Mouse (Mus musculus): ENCODE results near the gene Cep112. TPM values are rescaled to one million over a fixed set of nuclear protein-coding genes. Genes with fewer than 3 reads are reported as not detected.

Gene Cep112
- total and polyA plus RNA-seq, 2 experiments from 2014 or later: 8.6 to 17.2 TPM

DNA sequence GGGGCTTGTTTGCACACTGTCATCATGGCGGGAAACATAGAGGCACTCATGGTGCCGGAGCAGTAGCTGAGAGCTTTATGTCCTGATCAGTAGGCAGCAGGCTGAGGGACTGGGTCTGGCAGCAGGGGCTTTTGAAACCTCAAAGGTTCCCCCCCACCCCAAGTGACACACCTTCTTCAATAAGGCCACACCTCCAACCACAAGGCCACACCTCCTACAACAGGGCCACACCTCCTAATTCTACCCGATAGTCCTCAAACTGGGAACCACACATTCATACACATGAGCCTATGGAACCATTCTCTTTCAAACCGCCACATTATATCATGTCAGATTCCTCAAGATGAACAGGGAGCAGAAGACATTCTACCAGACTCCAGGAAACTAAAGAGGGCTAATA is 4.2 kb upstream of the Cep112 start:
- no peak overlapping the region for H3K4me2 ChIP-seq (ENCODE audit: low read depth)

DNA sequence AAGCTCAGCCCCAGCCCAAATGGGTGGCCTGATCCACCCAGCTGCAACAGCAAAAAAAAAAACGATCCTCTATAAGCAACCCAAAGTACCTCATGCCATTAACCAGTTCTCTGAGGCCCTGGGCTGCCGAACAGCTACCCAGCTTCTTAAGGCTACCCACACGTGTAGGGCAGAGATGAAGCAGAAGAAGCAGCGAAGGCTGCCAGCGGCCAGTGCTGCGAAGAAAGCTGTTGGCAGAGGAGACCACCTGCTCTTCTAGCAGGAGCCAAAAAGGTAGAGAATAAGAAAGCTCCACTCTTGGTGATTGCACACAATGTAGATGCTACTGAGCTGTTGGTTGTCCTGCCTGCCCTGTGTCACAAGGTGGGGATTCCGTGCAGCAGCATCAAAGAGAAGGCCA is 1.8 kb upstream of the Cep112 start:
- Histone ChIP-seq H3K27me3 (ENCODE audit: insufficient read depth, low read length) (no peaks in the 10 kb centered on the region), H3K9me3 (ENCODE audit: low read length) (no peaks in the 10 kb centered on the region), H3K4me3 (ENCODE audit: low read depth, low read length) (no peak overlapping the region), H3K4me1 (ENCODE audit: insufficient read depth) (peaks cover 14% of the 10 kb centered on the region; the same call in 1 of the 2 replicates), H3K27ac (ENCODE audit: low read depth, low read length) (no peak overlapping the region), H3K9ac (no peak overlapping the region), H3K4me2 (ENCODE audit: low read depth) (no peak overlapping the region), H3K36me3 (ENCODE audit: insufficient read depth) (no peaks in the 10 kb centered on the region)
- WGBS: 46% methylated on average over 7 of the region's 7 CpGs
- no peak for TF ChIP-seq CTCF (IDR thresholded peaks at IDR 0.05; ENCODE audit: low read depth)
- DNase-seq (no peak), ATAC-seq (no peak)

More for the DNA sequence above, 4.2 kb upstream of the Cep112 start:
- H3K36me3 ChIP-seq (ENCODE audit: insufficient read depth): no peaks in the 10 kb centered on the region
- no peak overlapping the region for H3K4me3 ChIP-seq (ENCODE audit: low read depth, low read length)
- H3K9me3 ChIP-seq (ENCODE audit: low read length): no peaks in the 10 kb centered on the region
- H3K27me3 ChIP-seq (ENCODE audit: insufficient read depth, low read length): no peaks in the 10 kb centered on the region
- 74% methylated on average over 4 of the region's 4 CpGs for WGBS
- no peak overlapping the region for H3K9ac ChIP-seq
- TF ChIP-seq CTCF (IDR thresholded peaks at IDR 0.05; ENCODE audit: low read depth): no peak
- H3K27ac ChIP-seq (ENCODE audit: low read depth, low read length): no peak overlapping the region
- peaks cover 10% of the 10 kb centered on the region; the same call in 1 of the 2 replicates for H3K4me1 ChIP-seq (ENCODE audit: insufficient read depth)
- no peak for DNase-seq
- ATAC-seq: no peak

DNA sequence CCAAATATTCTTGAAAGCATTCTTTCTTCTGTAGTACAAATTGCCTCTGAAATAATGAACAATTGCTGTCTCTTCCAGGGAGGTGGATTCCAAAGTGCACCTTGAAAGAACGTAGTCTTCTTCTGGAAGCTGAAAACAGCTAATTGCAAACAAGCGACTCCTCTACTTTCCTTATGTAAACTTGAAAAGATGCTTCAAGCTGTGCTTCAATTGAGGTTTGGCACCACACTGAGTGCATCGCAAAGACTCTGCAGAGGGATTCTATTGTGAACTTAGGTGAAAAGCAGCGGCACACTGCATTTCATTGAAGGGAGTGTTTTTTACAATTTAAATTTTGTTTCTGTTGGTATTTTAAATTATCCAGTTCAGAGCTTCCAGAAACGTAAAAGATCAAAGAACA is 881 bp upstream of the Cep112 start:
- H3K4me3 ChIP-seq (ENCODE audit: low read depth, low read length): peak overlapping the region; percentile 64
- 2% methylated on average over 5 of the region's 5 CpGs for WGBS
- peak overlapping the region; percentile 58 for H3K4me2 ChIP-seq (ENCODE audit: low read depth)
- H3K36me3 ChIP-seq (ENCODE audit: insufficient read depth): no peaks in the 10 kb centered on the region
- H3K9me3 ChIP-seq (ENCODE audit: low read length): no peaks in the 10 kb centered on the region
- H3K27ac ChIP-seq (ENCODE audit: low read depth, low read length): no peak overlapping the region
- H3K4me1 ChIP-seq (ENCODE audit: insufficient read depth): peaks cover 14% of the 10 kb centered on the region; the same call in 1 of the 2 replicates
- TF ChIP-seq CTCF (IDR thresholded peaks at IDR 0.05; ENCODE audit: low read depth): no peak
- ATAC-seq: no peak
- H3K27me3 ChIP-seq (ENCODE audit: insufficient read depth, low read length): no peaks in the 10 kb centered on the region
- DNase-seq: no peak
- peak overlapping the region; percentile 39; the same call in 1 of the 2 replicates for H3K9ac ChIP-seq

DNA sequence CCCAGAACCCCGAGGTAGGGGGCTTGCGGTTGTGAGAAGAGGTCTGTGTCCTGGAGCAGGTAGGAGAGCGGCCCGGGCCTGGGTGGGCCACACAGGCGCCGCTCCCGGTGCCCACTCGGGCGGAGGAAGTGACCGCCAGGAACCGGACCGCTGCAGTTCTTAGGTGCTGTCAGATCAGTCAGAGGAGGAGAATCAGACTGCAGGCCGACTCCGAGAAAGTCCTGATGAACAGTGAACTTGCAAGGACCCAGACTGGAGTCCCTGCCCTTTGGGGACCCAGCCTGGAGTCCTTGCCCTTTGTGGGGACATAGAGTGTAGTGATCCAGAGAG is 565 bp downstream of the Cep112 start:
- 0 out of 2 replicates have a peak overlapping the region, but pooled peaks have one; percentile 35 for H3K27ac ChIP-seq (ENCODE audit: low read depth, low read length)
- no peaks in the 10 kb centered on the region for H3K9me3 ChIP-seq (ENCODE audit: low read length)
- peak overlapping the region; percentile 39 for H3K9ac ChIP-seq
- peak overlapping the region; percentile 64 for H3K4me3 ChIP-seq (ENCODE audit: low read depth, low read length)
- H3K4me1 ChIP-seq (ENCODE audit: insufficient read depth): peaks cover 14% of the 10 kb centered on the region; the same call in 1 of the 2 replicates
- no peaks in the 10 kb centered on the region for H3K36me3 ChIP-seq (ENCODE audit: insufficient read depth)
- H3K27me3 ChIP-seq (ENCODE audit: insufficient read depth, low read length): no peaks in the 10 kb centered on the region
- DNase-seq: no peak
- peak overlapping the region; percentile 58 for H3K4me2 ChIP-seq (ENCODE audit: low read depth)
- WGBS: 5% methylated on average over 14 of the region's 14 CpGs
- no peak for ATAC-seq
- no peak for TF ChIP-seq CTCF (IDR thresholded peaks at IDR 0.05; ENCODE audit: low read depth)

DNA sequence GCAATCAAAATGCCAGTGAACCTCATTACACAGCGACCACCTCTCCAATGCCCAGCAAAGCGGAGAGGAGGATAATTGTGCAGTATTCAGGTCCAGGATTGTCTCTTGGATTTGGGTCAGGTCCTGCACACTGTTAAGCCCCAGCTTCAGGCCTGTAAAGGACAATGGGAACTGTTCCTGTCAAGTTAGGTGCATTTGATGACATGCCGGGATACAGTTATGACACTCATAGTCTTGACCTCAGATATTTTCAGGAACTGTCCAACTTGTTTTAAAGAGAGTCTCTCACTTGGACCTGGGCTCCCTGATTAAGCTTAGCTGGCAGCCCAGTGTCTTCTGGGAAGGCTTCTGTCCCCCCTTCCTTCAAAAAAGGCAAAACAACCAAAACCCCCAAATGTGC is 1.1 kb downstream of the Cep112 start:
- no peak overlapping the region for H3K27ac ChIP-seq (ENCODE audit: low read depth, low read length)
- peaks cover 14% of the 10 kb centered on the region; the same call in 1 of the 2 replicates for H3K4me1 ChIP-seq (ENCODE audit: insufficient read depth)
- no peak for TF ChIP-seq CTCF (IDR thresholded peaks at IDR 0.05; ENCODE audit: low read depth)
- ATAC-seq (no peak), DNase-seq (no peak)
- peak overlapping the region; percentile 64; the same call in 1 of the 2 replicates for H3K4me3 ChIP-seq (ENCODE audit: low read depth, low read length)
- no peaks in the 10 kb centered on the region for H3K36me3 ChIP-seq (ENCODE audit: insufficient read depth)
- no peaks in the 10 kb centered on the region for H3K9me3 ChIP-seq (ENCODE audit: low read length)
- peak overlapping the region; percentile 58; the same call in 1 of the 2 replicates for H3K4me2 ChIP-seq (ENCODE audit: low read depth)
- no peak overlapping the region for H3K9ac ChIP-seq
- H3K27me3 ChIP-seq (ENCODE audit: insufficient read depth, low read length): no peaks in the 10 kb centered on the region
- 70% methylated on average over 3 of the region's 3 CpGs for WGBS

DNA sequence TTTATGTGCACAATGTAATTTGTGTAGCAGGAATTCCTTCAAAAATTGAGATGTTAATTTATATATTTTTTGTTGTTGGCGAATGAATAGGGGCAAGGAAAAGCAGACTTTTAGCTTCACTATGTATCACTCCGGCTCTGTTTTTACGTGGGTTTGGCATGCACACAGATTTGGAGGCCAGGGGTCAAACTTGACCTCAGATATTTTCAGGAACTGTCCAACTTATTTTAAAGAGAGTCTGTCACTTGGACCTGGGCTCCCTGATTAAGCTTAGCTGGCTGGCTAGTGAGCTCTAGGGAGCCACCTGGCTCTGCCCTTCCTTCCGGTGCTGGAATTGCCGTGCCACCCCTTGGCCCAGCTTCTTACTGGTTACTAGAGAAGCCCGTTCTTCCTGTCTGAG is 2.2 kb downstream of the Cep112 start:
- no peaks in the 10 kb centered on the region for H3K9me3 ChIP-seq (ENCODE audit: low read length)
- no peak overlapping the region for H3K27ac ChIP-seq (ENCODE audit: low read depth, low read length)
- no peak for ATAC-seq
- no peak for TF ChIP-seq CTCF (IDR thresholded peaks at IDR 0.05; ENCODE audit: low read depth)
- DNase-seq: no peak
- H3K4me3 ChIP-seq (ENCODE audit: low read depth, low read length): no peak overlapping the region
- H3K9ac ChIP-seq: no peak overlapping the region
- H3K27me3 ChIP-seq (ENCODE audit: insufficient read depth, low read length): no peaks in the 10 kb centered on the region
- H3K36me3 ChIP-seq (ENCODE audit: insufficient read depth): no peaks in the 10 kb centered on the region
- peaks cover 14% of the 10 kb centered on the region; the same call in 1 of the 2 replicates for H3K4me1 ChIP-seq (ENCODE audit: insufficient read depth)
- 47% methylated on average over 6 of the region's 6 CpGs for WGBS
- H3K4me2 ChIP-seq (ENCODE audit: low read depth): no peak overlapping the region

DNA sequence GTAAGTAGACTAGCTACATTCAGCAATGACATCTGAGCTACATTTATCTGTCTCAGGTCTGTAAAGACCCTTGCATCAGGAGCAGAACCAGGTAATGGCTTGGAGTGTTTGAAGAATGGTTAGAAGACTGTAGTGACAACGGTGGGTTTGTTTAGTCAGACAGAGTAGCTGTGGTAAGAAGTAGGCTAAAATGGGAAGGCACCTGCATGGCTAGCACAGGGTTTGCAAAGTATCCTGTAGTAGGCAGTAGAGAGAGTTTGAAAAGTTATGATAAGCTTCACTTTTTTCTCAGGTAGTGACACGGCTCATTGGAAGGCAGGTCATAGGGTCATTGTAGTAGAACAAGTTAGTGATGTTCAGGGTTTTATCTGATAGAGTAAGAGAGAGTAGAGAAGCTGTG is 4.1 kb downstream of the Cep112 start:
- WGBS: 88% methylated on average over 2 of the region's 2 CpGs
- H3K27me3 ChIP-seq (ENCODE audit: insufficient read depth, low read length): no peaks in the 10 kb centered on the region

More for the DNA sequence above, 4.1 kb downstream of the Cep112 start:
- no peaks in the 10 kb centered on the region for H3K9me3 ChIP-seq (ENCODE audit: low read length)
- H3K27ac ChIP-seq (ENCODE audit: low read depth, low read length): no peak overlapping the region
- no peak overlapping the region for H3K4me2 ChIP-seq (ENCODE audit: low read depth)
- TF ChIP-seq CTCF (IDR thresholded peaks at IDR 0.05; ENCODE audit: low read depth): no peak
- H3K36me3 ChIP-seq (ENCODE audit: insufficient read depth): no peaks in the 10 kb centered on the region
- ATAC-seq (no peak), DNase-seq (no peak)
- no peak overlapping the region for H3K4me3 ChIP-seq (ENCODE audit: low read depth, low read length)
- no peak overlapping the region for H3K9ac ChIP-seq
- H3K4me1 ChIP-seq (ENCODE audit: insufficient read depth): 0 out of 2 replicates have a peak, but pooled peaks cover 4% of the 10 kb centered on the region

All from forebrain, postnatal 0 days (tissue).